Mouse (Mus musculus): ENCODE results near the gene Cln6. TPM values are rescaled to one million over a fixed set of nuclear protein-coding genes. Genes with fewer than 3 reads are reported as not detected.
A peak's percentile ranks its signal among the peaks of the same experiment; 100 is the strongest.

Cln6 gene
- polyA plus RNA-seq, 2 experiments = 12.4 to 18.5 TPM

GRCm38 (mm10) chr9:62839172-62839770, 686 bp downstream of the Cln6 start:
- Histone ChIP-seq H3K27ac (peak overlapping the region; percentile 58), H3K4me1 (replicated peaks; ENCODE audit: control insufficient read depth in 2 of 2, insufficient read depth in 2 of 2, low read length in 1 of 2) (peaks cover 10 to 17% of the 10 kb centered on the region in 2 experiments)

GRCm38 (mm10) chr9:62843356-62844024, 4.9 kb downstream of the Cln6 start:
- Histone ChIP-seq H3K27me3 (ENCODE audit: control insufficient read depth, insufficient read depth, low read length) (no peaks in the 10 kb centered on the region), H3K4me1 (replicated peaks; ENCODE audit: control insufficient read depth in 2 of 2, insufficient read depth in 2 of 2, low read length in 1 of 2) (peaks cover 9 to 15% of the 10 kb centered on the region in 2 experiments), H3K4me3 (ENCODE audit: insufficient read depth in 1 of 2, low read depth in 2 of 2, low read length in 2 of 2) (no peak overlapping the region), H3K9me3 (ENCODE audit: control insufficient read depth, low read length) (no peaks in the 10 kb centered on the region), H3K27ac (no peak overlapping the region), H3K4me2 (ENCODE audit: low read depth) (no peak overlapping the region), H3K9ac (replicated peaks) (no peak overlapping the region), H3K36me3 (replicated peaks; ENCODE audit: control insufficient read depth, insufficient read depth, low read depth) (no peaks in the 10 kb centered on the region)
- WGBS (ENCODE audit: insufficient replicate concordance) = 76% methylated on average over 10 of the region's 10 CpGs
- DNase-seq (ENCODE audit: low read depth in 3 of 3, low spot score in 3 of 3) (no peak), ATAC-seq (ENCODE audit: insufficient read depth) (no peak)
- no peak for TF ChIP-seq EP300 (IDR thresholded peaks at IDR 0.05; ENCODE audit: low read depth)
- TF ChIP-seq CTCF (IDR thresholded peaks at IDR 0.05; ENCODE audit: low read depth) = no peak

More at GRCm38 (mm10) chr9:62839172-62839770, 686 bp downstream of the Cln6 start:
- DNase-seq (ENCODE audit: low read depth in 3 of 3, low spot score in 3 of 3) = no peak
- whole genome bisulfite sequencing (ENCODE audit: insufficient replicate concordance) = 10% methylated on average over 14 of the region's 14 CpGs
- H3K4me3 ChIP-seq (ENCODE audit: insufficient read depth in 1 of 2, low read depth in 2 of 2, low read length in 2 of 2) = peak overlapping the region; percentile 72 to 86
- no peaks in the 10 kb centered on the region for H3K27me3 ChIP-seq (ENCODE audit: control insufficient read depth, insufficient read depth, low read length)
- H3K36me3 ChIP-seq (replicated peaks; ENCODE audit: control insufficient read depth, insufficient read depth, low read depth) = no peaks in the 10 kb centered on the region
- peak overlapping the region; percentile 77 for H3K9ac ChIP-seq (replicated peaks)
- TF ChIP-seq EP300 (IDR thresholded peaks at IDR 0.05; ENCODE audit: low read depth) = no peak
- no peak for TF ChIP-seq CTCF (IDR thresholded peaks at IDR 0.05; ENCODE audit: low read depth)
- peak overlapping the region; percentile 67 for H3K4me2 ChIP-seq (ENCODE audit: low read depth)
- no peaks in the 10 kb centered on the region for H3K9me3 ChIP-seq (ENCODE audit: control insufficient read depth, low read length)
- peak; percentile 9; the same call in 1 of the 2 replicates for ATAC-seq (ENCODE audit: insufficient read depth)

DNA sequence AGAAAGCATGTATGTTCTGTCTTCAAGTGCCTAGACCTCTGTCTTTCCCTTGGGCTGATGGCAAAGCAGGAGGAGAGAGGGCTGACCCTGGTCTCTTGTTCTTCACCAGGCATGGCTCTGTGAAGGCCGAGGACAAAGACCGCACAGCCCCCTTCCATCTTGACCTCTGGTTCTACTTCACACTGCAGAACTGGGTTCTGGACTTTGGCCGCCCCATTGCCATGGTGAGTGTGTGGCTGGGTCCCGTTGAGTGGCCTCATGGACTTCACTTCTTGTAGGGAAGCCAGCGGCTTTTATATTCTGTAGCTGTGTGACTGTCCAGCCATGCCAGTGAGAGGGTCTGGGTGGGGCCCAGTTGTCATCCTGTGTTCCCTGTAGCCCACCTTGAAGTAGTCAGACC, 5.9 kb downstream of the Cln6 start:
- Histone ChIP-seq H3K4me2 (ENCODE audit: low read depth) (no peak overlapping the region), H3K9me3 (ENCODE audit: control insufficient read depth, low read length) (no peaks in the 10 kb centered on the region), H3K27ac (no peak overlapping the region), H3K4me3 (ENCODE audit: insufficient read depth in 1 of 2, low read depth in 2 of 2, low read length in 2 of 2) (no peak overlapping the region), H3K4me1 (replicated peaks; ENCODE audit: control insufficient read depth in 2 of 2, insufficient read depth in 2 of 2, low read length in 1 of 2) (peaks cover 8 to 12% of the 10 kb centered on the region in 2 experiments), H3K36me3 (replicated peaks; ENCODE audit: control insufficient read depth, insufficient read depth, low read depth) (no peaks in the 10 kb centered on the region; the same call in 1 of the 2 replicates), H3K27me3 (ENCODE audit: control insufficient read depth, insufficient read depth, low read length) (no peaks in the 10 kb centered on the region), H3K9ac (replicated peaks) (no peak overlapping the region)
- ATAC-seq (ENCODE audit: insufficient read depth) (no peak), DNase-seq (ENCODE audit: low read depth in 3 of 3, low spot score in 3 of 3) (no peak)
- TF ChIP-seq CTCF (IDR thresholded peaks at IDR 0.05; ENCODE audit: low read depth) = no peak
- TF ChIP-seq EP300 (IDR thresholded peaks at IDR 0.05; ENCODE audit: low read depth) = no peak
- 74% methylated on average over 5 of the region's 5 CpGs for WGBS (ENCODE audit: insufficient replicate concordance)

DNA sequence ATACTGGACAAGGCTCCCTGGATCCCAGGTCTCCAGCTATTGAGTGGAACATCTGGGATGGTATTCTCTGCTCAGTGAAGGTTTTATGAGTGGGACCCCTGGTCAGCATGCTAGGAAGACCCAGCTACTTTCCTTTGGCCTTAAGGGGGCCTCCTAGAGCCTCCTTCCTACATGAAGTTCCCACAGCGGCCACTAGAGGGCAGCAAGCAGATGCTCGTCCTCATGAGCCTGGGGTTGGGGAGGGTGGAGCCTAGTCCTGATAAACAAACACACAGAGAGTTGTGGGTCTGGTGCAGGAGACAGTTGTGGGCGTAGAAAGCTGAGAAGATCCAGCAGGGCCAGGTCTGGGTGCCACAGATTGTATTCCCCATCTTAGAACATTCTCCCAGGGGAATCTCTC, 9.1 kb downstream of the Cln6 start:
- Histone ChIP-seq H3K4me1 (replicated peaks; ENCODE audit: control insufficient read depth in 2 of 2, insufficient read depth in 2 of 2, low read length in 1 of 2) (peaks cover 3 to 4% of the 10 kb centered on the region in 2 experiments), H3K9ac (replicated peaks) (no peak overlapping the region), H3K36me3 (replicated peaks; ENCODE audit: control insufficient read depth, insufficient read depth, low read depth) (no peaks in the 10 kb centered on the region; the same call in 1 of the 2 replicates), H3K4me3 (ENCODE audit: insufficient read depth in 1 of 2, low read depth in 2 of 2, low read length in 2 of 2) (no peak overlapping the region), H3K9me3 (ENCODE audit: control insufficient read depth, low read length) (no peaks in the 10 kb centered on the region), H3K4me2 (ENCODE audit: low read depth) (no peak overlapping the region), H3K27me3 (ENCODE audit: control insufficient read depth, insufficient read depth, low read length) (no peaks in the 10 kb centered on the region), H3K27ac (no peak overlapping the region)
- peak; percentile 74 for ATAC-seq (ENCODE audit: insufficient read depth)
- peak; percentile 75 to 79 (median 76) for DNase-seq (ENCODE audit: low read depth in 3 of 3, low spot score in 3 of 3)
- TF ChIP-seq CTCF (IDR thresholded peaks at IDR 0.05; ENCODE audit: low read depth) (peak; percentile 100), EP300 (IDR thresholded peaks at IDR 0.05; ENCODE audit: low read depth) (no peak)
- WGBS (ENCODE audit: insufficient replicate concordance) = 2% methylated on average over 3 of the region's 3 CpGs

- Histone ChIP-seq H3K36me3 (replicated peaks; ENCODE audit: control insufficient read depth, insufficient read depth, low read depth) (no peaks in the 10 kb centered on the region; the same call in 1 of the 2 replicates), H3K9ac (replicated peaks) (no peak overlapping the region), H3K27me3 (ENCODE audit: control insufficient read depth, insufficient read depth, low read length) (no peaks in the 10 kb centered on the region), H3K9me3 (ENCODE audit: control insufficient read depth, low read length) (no peaks in the 10 kb centered on the region), H3K4me3 (ENCODE audit: insufficient read depth in 1 of 2, low read depth in 2 of 2, low read length in 2 of 2) (no peak overlapping the region), H3K4me2 (ENCODE audit: low read depth) (no peak overlapping the region), H3K27ac (no peak overlapping the region), H3K4me1 (replicated peaks; ENCODE audit: control insufficient read depth in 2 of 2, insufficient read depth in 2 of 2, low read length in 1 of 2) (peaks cover 3 to 4% of the 10 kb centered on the region in 2 experiments)
- no peak for ATAC-seq (ENCODE audit: insufficient read depth)
- 80% methylated on average over 3 of the region's 3 CpGs for WGBS (ENCODE audit: insufficient replicate concordance)
- no peak for DNase-seq (ENCODE audit: low read depth in 3 of 3, low spot score in 3 of 3)
- TF ChIP-seq EP300 (IDR thresholded peaks at IDR 0.05; ENCODE audit: low read depth) (no peak), CTCF (IDR thresholded peaks at IDR 0.05; ENCODE audit: low read depth) (no peak)
These were observed 10.1 kb downstream of the Cln6 start for GRCm38 (mm10) chr9:62848641-62849040.
